Mouse (Mus musculus): Measurements from ENCODE around the gene Abl1.

Abl1 gene

DNA sequence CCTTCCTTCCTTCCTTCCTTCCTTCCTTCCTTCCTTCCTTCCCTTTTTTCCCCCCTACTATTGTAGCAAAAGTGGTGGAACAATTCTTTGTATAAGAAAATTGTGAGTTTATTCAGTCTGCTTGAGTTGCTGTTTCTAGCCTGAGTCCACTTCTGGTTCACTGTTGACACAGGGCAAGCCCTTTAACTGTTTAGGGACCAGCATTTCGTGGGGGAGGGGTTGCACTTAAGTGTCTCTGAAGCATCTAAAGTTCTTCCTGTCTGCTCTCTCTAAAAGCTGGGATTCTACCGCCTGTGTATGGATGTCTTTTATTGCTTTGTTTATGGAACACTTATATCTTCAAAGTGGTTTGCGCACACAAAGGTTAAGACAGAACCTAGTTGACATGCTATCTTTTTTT is 1.9 kb downstream of the Abl1 start:
- peak in 1 of 2 experiments; percentile 24 for DNase-seq

DNA sequence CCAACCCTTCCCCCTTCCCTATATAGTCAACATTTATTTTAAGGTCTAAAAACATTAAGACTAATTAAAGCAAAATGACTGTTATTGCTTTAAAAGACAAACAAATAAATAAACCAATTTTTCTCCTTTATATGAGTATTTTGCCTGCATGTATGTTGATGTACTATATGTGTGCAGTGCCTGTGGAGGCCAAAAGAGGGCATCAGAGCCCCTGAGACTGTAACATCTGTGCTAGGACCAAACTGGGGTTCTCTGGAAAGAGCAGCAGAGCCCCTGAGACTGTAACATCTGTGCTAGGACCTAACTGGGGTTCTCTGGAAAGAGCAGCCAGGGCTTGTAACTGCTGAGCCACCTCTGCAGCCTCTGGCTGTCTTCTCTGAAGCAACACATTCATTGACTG is 10.0 kb downstream of the Abl1 start:
- no peak for DNase-seq

- DNase-seq = no peak
These were observed 12.6 kb downstream of the Abl1 start for GRCm38 (mm10) chr2:31700545-31701446.

DNA sequence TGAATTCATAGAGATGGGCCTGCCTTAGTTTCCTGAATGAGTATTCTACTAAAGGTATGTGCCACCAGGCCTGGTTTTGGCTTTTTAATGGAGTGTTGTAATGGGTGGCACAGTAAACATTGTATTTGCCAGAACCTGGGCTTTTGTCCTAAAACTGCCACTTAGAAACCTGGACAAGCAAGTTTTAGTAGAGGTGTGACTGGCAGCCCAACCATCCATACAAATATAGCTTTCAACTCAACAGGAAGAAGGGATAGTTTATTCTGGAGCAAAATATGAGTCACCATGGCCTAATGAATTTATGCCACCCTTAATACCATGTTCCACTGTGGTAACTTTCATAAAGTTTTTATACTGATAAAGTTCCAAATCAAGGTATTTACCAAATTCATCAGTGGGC is 15.1 kb downstream of the Abl1 start:
- DNase-seq = peak; percentile 31 to 65

DNA sequence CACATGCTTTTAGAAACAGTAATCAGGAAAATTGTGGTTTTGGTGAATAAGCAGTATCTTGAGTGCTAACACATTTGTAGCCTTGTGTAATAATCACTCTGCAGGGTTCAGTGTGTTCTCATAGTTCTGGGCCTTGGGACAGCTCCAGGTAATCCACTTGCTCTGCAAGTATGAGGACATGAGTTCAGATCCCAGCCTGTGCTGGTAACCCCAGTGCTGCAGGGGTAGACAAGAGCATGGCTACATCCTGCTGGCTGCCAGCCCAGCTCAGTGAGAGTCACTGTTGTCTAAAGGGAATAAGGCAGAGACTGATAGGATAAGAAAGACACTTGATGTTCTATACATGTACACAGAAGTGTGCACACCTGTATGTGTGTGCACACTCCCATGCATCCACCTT is 17.7 kb downstream of the Abl1 start:
- DNase-seq = no peak

GRCm38 (mm10) chr2:31706531-31706930 is 18.4 kb downstream of the Abl1 start:
- DNase-seq = no peak

- DNase-seq = no peak
These were observed 24.5 kb downstream of the Abl1 start for GRCm38 (mm10) chr2:31712716-31713115.

DNA sequence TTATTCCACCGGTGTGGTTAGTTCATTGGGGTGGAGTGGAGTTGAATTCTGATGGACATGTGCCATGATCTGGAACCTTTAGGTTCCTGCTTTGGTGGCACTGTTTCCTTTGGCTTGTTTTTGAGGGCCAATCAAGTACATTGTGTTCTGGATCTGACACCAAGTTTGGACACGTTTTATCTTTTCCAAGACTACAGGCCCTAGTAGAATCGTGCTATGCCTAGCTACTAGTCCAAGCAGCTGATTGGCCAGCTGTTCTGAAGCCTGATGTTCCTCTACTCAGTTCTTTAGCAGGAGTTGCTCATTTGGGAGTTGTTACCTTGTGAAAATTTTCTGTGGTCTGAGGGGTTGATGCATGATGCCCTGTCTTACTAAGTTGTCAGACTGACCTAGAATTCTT is 25.6 kb downstream of the Abl1 start:
- no peak for DNase-seq

DNA sequence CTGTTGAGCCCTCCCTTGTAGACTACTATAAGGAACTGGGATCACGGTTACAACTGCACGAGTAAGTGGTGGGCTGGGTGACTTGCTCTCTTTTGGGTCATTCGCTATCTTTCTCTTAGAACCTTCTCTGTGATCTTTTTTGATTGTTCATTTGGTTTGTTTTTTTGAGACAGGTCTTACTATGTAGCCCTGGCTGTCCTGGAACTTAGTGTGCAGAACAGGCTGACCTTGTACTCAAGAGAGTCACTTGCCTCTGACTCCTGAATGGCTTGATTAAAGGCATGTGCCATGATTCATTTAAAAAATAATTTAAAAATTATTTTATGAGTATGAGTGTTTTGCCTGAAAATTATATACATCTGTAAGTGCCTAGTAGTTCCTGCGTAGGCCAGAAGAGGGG is 26.6 kb downstream of the Abl1 start:
- no peak for DNase-seq

DNA sequence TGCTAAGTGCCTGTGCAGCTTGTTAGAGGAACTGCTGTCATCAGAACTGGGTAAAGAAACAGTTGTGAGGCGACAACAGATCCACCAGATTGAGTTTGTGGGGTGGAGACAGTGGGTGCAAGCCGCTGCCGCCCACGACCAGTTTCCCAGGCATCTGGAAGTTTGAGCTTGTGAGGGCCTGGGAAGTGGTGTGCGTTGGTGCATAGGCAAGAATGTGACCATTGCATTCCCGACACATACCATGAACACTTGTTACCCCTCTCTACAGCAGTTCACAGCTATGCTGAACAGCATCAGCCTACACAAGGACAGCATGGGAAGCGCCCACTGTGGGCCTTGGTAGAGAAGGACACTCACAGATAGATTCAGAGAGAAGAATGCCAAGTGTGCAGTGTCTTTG is 27.8 kb downstream of the Abl1 start:
- no peak for DNase-seq

DNA sequence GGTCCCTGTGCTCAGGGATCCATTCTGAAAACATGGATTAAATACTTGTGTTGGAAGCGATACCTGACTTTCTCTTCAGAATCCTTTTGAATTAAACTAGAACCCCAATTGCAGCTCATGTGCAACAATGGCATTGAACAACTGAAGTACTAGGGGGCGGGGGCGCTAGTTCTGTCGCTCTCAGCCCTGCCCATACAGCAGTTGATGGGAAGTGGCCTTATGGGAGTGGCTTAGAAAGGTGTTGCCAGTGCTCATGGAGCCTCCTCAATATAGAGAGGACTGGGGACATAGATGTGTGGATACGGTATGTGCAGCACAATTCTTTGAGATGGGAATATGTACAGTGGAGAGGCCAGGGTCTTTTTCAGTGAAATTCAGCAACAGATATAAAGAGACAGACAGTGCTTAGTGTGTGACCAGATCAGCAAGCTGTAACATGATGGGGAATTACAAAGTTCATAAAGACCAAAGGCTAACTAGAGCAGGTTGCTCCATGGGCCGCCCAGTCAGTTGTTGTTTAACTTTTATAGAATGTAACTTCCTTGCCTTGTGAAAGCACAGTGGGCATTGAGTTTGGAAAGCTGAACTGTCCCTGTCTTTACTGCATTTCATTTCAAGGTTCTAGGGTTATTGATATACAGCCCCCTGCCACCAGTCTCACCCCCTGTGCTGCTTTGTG is 31.2 kb downstream of the Abl1 start:
- no peak for DNase-seq

DNA sequence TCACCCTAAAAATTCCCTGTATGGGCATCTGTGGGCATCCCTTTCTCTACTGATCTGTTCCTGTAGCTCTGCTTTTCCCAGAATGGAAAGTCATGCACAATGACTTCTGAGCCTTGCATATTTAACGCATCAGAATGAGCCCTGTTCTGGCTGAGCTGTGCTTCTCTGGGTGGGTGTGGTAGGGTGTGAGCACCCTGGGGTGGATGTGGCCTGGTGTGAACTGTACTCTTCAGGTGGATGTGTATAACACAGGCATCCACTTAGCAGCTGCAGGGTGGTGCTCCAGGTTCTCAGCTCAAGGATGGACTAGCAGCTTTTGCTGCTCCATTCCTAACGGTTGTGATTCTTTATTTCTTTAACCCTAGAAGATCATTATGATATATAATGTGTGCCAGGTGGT is 31.8 kb downstream of the Abl1 start:
- no peak for DNase-seq

GRCm38 (mm10) chr2:31720783-31721182 is 32.6 kb downstream of the Abl1 start:
- DNase-seq = peak in 1 of 2 experiments; percentile 24

DNA sequence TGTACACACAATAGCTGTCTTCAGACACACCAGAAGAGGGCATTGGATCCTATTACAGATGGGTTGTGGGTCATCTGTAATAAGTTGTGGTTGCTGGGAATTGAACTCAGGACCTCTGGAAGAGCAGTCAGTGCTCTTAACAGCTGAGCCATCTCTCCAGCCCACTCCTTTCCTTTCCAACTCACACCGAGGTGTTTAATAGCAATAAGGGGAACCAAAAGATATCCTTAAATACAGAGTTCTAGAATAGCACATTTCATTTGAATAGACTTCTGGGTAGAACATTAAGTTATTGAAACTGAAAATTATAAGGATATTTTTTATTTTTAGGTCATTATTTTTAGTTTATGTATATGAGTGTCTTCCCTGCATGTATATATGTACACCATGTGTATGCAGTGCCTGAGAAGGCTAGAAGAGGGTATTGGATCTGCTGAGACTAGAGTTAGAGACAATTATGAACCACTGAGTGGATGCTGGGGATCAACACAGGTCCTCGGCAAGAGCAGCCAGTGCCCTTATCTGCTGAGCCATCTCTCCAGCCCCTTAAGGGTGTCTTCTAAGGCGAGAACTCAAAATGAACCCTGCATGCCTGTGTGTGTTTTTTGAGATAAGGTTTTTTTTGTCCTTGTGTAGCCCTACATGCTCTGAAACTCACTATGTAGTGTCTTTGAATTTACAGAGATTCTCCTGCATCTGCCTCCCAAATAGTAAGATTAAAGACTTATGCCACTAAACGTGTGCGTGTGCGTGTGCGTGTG is 36.7 kb downstream of the Abl1 start:
- DNase-seq = no peak

- DNase-seq = no peak
These were observed 39.6 kb downstream of the Abl1 start for GRCm38 (mm10) chr2:31727576-31728277.

GRCm38 (mm10) chr2:31730640-31731039 is 42.5 kb downstream of the Abl1 start:
- no peak for DNase-seq

DNA sequence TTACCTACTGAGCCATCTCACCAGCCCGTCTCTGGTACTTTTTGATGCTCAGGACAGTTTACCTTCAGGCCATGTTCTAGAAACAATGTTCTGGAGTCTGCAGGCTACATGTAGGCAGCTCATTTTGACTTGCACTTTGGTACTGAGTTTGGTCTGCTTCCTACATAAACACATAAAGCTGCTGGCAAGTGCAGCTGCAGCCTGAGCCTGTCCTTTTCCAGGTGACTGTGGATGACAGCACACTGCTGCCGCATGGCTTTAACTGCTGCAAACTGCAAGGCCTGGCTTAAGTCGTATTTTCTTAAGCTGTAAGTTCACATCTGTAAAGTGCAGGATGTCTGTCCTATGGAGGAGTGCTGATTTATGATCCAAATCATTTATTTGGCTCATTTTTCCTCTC is 44.3 kb downstream of the Abl1 start:
- no peak for DNase-seq

DNA sequence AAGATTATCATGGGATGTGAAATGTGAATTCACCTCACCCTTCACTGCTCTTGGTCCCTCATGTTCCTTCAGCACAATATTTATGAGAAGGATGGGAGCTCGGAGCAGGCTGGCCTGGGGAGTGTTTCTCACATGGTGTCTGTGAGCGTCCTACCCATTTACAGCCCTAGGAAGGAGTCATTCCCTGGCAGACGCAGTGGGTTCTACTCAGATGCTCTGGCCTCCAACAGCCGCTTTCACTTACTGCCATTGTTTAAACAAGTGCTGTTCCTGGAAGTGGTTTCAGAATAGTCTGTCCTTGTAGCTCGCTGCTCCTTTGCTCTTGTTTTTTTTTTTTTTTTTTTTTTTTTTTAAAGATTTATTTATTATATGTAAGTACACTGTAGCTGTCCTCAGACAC is 45.4 kb downstream of the Abl1 start:
- DNase-seq = peak; percentile 13 to 59

DNA sequence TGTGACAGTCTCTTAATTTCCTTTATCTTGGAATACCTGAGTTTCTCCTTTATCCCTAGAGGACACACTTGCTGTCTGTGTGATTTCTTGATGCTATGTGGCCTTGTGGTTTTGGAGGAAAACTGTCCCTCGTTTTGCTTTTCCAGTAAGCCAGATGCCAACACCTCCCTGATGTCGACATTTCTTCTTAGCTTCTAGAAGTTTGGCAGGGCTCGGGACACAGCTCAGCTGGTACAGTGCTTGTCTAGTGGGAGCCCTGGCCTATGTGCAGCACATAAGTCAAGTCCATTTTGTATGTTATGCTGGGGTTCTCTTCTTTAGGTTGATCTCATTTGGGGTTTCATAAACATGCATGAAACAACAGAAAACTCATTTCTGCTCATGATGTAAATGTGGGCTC is 50.9 kb downstream of the Abl1 start:
- DNase-seq = no peak

GRCm38 (mm10) chr2:31741728-31742127 is 53.6 kb downstream of the Abl1 start:
- no peak for DNase-seq

DNA sequence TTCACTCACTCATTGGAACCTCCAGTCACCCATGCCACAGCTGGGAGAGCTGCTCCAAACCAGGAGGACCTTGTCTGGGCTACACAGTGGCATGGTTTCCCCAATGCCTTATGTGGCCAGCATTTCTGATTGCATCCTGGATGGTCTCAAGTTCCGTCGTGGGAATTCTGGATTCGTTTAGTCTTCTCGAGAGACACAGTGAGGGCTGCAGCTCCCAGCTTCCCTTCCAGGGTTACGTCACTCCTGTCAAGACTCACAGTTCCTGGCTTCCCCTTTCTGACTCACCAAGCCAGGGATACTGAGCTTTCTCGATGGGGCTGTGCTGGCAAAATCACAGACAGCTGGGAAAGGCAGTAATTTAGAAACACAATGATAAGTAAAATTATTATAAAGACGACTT is 54.0 kb downstream of the Abl1 start:
- peak; percentile 26 to 53 for DNase-seq

DNA sequence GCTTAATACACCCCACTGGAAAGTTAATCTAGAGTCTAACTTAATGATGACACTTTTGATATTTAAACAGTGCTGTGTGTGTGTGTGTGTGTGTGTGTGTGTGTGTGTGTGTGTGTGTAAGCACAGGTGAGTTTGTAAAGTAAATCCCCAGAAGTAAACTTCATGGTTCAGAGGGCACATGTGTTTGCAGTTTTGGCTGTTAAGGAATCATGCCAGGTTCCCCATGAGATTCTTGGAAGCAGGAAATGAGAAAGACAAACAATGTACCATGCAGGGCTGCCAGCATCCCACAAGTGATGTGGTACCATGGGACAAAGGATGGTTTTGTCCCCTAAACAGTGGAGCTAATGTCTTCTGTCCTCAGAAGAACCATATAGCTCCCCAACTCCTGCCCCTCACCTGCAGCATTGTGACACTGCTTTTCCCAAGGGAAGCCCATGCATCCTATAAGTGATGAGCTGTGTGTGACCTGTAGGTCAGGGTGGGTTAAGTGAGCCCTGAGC is 57.6 kb downstream of the Abl1 start:
- no peak for DNase-seq

GRCm38 (mm10) chr2:31746835-31747234 is 58.7 kb downstream of the Abl1 start:
- no peak for DNase-seq
